Mouse (Mus musculus): Measurements from ENCODE around the gene Gm5891. TPM values are rescaled to one million over a fixed set of nuclear protein-coding genes. Genes with fewer than 3 reads are reported as not detected.
"Not testable (repeated sequence)": the region's sequence is repeated elsewhere in the genome, so short reads cannot be mapped to it uniquely, and the experiment has no call there.

Gm5891 gene
- polyA plus RNA-seq (2011; ENCODE audit: insufficient read length, low read depth, missing spikeins), result not detected in 2 replicates

- H3K4me3 ChIP-seq (ENCODE audit: insufficient read depth, low read length); H3K4me1 ChIP-seq (ENCODE audit: control insufficient read depth, insufficient read depth, low read length); H3K27ac ChIP-seq (ENCODE audit: insufficient read depth, low read length): not testable (repeated sequence)
Measured at GRCm38 (mm10) chr7:21921191-21921590, at the start of gene Gm5891. Gm5891 (minus strand) TSS chr7:21921291.

Other genes with a start within 250 kb of the Gm5891 start
- not detected in 2 replicates for gene Gm4175, start 159.8 kb downstream of the Gm5891 start, polyA plus RNA-seq (2011; ENCODE audit: insufficient read length, low read depth, missing spikeins)
- gene Gm4177, start 124.6 kb downstream of the Gm5891 start, polyA plus RNA-seq (2011; ENCODE audit: insufficient read length, low read depth, missing spikeins), result not detected in 2 replicates
- gene Vmn1r135, start 88.9 kb downstream of the Gm5891 start, polyA plus RNA-seq (2011; ENCODE audit: insufficient read length, low read depth, missing spikeins), result not detected in 2 replicates
- gene Gm5725, start 77.0 kb downstream of the Gm5891 start, polyA plus RNA-seq (2011; ENCODE audit: insufficient read length, low read depth, missing spikeins), result not detected in 2 replicates
- gene Vmn1r137, start 73.3 kb upstream of the Gm5891 start, polyA plus RNA-seq (2011; ENCODE audit: insufficient read length, low read depth, missing spikeins), result not detected in 2 replicates
- gene Vmn1r138, start 107.6 kb upstream of the Gm5891 start, polyA plus RNA-seq (2011; ENCODE audit: insufficient read length, low read depth, missing spikeins), result not detected in 2 replicates
- not detected in 2 replicates for gene Gm6176, start 135.0 kb upstream of the Gm5891 start, polyA plus RNA-seq (2011; ENCODE audit: insufficient read length, low read depth, missing spikeins)
- not detected in 2 replicates for gene Vmn1r139, start 147.8 kb upstream of the Gm5891 start, polyA plus RNA-seq (2011; ENCODE audit: insufficient read length, low read depth, missing spikeins)
- gene Gm16451, start 197.0 kb upstream of the Gm5891 start, polyA plus RNA-seq (2011; ENCODE audit: insufficient read length, low read depth, missing spikeins), result not detected in 2 replicates
- not detected in 2 replicates for gene Gm10666, start 213.4 kb upstream of the Gm5891 start, polyA plus RNA-seq (2011; ENCODE audit: insufficient read length, low read depth, missing spikeins)
- gene Vmn1r142, start 242.7 kb upstream of the Gm5891 start, polyA plus RNA-seq (2011; ENCODE audit: insufficient read length, low read depth, missing spikeins), result not detected in 2 replicates

Data from embryonic fibroblast, embryonic 13.5 days (primary cell).